Mouse (Mus musculus): ENCODE results near the gene Hscb.
"Not testable (repeated sequence)": the region's sequence is repeated elsewhere in the genome, so short reads cannot be mapped to it uniquely, and the experiment has no call there.

The Hscb gene

GRCm38 (mm10) chr5:110839678-110840365 is at the start of gene Hscb, which contains the start of gene Chek2:
Gene Hscb, minus strand, starts transcription at chr5:110839777.
Gene Chek2, plus strand, starts transcription at chr5:110839979.
- peak; percentile 96 for DNase-seq (ENCODE audit: low spot score)

DNA sequence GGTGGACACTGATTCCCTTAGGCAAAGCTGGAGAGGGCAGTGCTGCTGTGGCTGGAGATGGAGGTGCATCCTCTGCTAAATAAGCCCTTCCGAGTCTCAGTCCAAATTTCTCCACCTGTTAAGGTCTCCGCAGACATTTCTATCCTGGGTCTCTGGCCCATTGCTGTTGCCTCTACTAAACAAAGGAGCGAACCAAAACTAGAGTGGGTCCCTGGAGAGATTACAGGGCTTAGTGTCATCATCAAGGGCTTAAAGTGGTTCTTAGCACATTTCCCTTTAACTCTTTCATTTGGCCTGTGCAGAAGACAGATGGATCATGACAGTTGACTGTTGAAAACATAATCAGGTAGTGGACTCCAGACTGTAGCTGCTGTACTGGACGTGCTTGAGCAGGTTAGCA is 49.0 kb upstream of the Hscb start:
- no peak for DNase-seq (ENCODE audit: low spot score)

DNA sequence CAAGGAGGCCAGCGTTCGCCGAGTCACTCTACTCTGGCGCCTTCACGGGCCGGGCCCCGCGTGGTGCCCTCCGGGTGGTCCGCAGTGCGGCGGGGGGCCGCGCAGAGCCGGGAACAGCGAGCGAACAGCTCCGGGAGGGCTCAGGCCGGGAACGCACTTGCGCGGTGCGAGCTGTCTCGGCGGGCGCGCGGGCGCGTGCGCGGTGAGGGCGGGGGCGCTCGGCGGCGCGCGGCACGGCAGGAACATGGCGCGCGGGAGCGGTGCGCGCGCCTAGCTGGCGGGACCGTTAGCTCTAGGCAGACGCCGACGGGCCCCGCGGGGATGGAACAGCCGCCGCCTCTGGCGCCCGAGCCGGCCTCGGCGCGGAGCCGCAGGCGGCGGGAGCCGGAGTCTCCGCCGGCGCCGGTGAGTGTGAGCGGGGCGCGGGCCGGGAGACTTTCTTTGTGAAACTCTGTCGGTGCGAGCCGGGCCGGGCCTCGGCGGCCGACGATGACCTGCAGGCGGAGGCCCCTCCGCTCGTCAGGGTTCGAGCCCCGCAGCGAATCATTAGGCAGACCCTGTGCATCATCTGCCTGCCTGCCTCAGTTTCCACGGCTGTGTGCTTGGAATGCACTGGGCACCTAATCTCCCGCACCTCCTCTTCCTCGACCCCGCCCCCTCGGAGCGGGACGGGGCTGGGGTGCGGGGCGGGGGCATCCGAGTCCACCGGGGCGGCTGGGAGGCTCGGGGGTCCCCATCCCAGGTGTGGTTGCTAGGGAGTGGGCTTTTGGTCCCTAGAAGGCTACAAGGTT is 40.2 kb upstream of the Hscb start, which contains the start of gene Ttc28:
Gene Ttc28, plus strand, starts transcription at position 220 of the 791 bp plus-strand sequence.
- DNase-seq (ENCODE audit: low spot score), result peak; percentile 77

GRCm38 (mm10) chr5:110879042-110879441 is 39.5 kb upstream of the Hscb start:
- no peak for DNase-seq (ENCODE audit: low spot score)

- DNase-seq (ENCODE audit: low spot score), result not testable (repeated sequence)
Observed at GRCm38 (mm10) chr5:110878526-110878925, 38.9 kb upstream of the Hscb start.

DNA sequence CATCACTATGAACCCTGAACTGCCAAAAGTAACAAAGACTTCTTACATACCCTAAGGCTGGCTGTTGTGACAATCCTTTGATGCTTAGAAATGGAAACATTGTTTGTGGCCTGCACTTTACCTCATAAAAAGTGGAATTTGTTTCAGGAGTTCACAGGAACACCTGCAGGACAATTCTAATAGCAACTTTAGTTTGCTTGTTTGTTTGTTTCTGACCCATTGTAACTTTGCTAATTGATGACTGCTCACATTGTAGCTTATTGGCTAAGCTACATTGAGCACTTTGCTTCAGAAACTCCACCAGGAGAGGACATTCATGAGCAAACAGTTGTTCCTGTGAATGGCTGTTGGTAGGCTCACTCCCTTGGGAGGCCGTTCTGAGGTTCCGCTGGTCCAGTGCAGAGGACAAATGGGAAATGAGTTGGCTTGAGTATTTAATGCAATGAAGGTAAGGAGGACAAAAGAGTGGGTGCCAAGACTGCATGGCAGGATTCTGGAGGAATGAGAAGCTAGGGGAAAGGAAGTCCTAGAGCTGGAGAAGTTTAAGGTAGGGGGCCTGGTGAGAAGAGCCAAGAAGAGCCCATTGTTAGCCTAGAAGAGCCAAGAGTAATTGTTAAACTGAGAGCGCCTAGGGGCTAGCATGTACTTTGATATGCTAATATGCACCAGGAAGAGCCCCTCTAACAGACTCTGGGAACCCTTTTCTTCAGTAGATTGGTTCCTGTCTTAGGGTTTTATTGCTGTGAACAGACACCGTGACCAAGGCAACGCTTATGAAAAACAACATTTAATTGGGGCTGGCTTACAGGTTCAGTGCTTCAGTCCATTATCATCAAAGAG is 38.3 kb upstream of the Hscb start:
- no peak for DNase-seq (ENCODE audit: low spot score)

DNA sequence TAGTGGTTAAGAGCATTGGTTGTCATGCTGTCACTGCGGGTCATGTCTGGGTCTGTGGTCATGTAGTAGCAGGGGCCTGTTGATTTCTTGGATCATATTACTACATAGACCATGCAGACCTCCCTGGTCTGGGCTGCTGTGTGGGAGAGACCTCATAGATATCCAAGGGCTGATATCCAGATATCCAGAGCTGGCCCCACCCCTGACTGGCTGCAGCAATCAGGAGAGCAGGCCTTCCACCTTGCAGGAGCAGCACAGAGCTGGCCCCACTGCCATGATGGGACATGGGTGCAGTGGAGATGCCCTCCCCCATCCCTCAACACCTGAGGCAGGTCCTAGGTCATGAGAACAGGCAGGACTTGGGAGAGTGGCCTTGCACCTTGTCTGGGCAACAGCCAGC is 35.7 kb upstream of the Hscb start:
- DNase-seq (ENCODE audit: low spot score), result no peak

DNA sequence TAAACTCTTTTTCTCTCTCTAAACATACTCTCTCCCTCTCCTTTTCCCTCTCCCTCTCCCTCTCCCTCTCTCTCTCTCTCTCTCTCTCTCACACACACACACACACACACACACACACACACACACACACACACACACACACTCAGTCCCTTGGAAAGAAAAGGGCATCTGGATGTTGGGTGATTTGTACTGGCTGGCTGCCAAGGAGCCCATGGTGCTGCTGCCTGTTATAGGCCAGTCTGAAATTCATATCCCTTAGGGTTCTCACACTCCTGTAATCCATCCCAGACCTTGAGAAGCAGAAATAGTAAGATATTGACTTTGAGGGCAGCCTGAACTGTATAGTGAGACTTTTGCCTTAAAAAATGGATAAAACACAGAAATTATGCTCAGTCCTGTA is 35.1 kb upstream of the Hscb start:
- no peak for DNase-seq (ENCODE audit: low spot score)

DNA sequence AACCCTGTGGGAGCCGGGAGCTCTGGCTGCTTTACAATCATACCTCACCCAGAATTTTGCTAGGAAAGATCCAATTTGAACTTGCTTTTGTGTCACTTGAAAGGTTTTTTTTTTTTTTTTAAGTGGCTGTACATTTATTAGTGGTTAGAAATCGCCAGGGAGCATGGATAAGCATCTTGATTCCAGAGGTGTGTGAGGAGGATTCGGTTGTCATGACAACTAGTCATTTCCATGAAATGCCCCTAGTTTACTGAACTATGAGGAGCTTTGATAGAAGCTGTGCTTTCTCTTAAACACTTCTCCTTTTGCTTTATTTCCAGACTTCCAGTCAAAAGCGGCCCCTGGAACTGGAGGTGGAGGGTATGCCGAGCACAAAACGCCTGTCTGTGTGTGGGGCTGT is 33.6 kb upstream of the Hscb start:
- DNase-seq (ENCODE audit: low spot score), result no peak

DNA sequence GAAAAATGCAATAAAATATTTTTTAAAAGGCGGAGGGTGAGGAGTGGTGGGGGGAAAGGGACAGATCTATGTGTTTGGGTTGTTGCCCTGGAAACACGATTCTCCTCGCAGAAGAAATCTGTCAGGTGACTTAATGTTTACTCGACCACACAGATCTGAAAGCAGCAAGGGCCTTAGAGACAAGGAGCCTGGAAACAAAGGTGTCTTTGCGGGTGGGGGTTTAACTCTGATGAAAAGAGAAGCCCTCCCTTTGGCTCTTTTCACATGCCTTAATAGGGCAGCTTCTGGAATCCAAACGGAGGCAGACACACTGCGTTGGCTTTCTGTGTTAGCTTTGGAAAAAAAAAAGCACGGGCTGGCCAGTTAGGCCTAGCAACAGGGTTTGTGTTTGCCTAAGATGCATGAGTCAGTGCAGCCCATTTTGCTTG is 29.7 kb upstream of the Hscb start:
- no peak for DNase-seq (ENCODE audit: low spot score)

DNA sequence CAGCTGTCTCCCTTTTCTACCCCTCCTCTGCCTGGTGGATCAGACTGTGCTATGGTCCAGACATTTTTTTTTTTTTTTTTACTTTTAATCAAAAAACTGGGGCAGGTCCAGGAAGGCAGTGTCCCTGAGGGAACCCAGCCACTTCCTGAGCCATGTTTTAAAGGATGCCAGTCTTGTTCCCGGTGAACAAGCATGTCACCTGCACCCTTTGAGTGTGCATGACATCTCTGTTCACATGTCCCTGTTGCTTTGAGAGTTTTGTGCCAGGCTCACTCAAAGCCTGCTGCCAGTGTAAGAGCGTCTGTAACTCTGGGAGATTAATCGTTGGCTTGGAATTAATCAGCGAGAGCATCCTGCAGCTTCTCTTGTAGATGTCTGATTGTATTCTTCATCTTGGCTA is 28.9 kb upstream of the Hscb start:
- DNase-seq (ENCODE audit: low spot score), result no peak

GRCm38 (mm10) chr5:110860445-110860844 is 20.9 kb upstream of the Hscb start:
- DNase-seq (ENCODE audit: low spot score), result no peak

DNA sequence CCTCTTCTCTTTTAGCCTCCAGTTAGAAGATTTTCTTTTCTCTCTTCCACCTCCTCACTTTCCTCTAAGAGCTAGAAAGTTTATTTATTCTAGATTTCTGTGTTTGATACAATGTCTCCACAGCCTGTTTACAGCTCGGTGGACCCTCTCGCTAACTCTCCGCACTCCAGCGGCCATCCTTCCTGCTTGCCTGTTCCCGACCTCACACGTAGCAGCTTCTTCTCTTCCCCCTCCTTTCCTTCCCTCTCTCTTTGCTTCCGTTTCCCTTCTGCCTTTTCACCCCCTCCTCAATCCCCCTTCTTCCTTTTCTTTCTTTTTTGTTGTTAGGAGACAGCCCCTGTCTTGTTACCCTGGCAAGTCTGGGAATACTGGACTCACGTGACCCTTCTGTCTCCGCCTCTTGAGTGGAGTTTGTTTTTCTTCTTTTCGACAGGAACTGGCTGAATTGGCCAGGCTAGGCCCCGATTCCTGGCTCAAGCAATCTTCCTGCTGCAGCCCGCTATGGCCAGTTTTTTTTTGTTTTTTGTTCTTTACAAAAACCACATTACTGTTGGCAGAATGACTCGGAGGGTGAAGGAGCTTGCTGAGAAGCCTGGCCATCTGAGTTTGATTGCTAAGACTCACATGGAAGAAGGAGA is 19.6 kb upstream of the Hscb start:
- DNase-seq (ENCODE audit: low spot score), result no peak

DNA sequence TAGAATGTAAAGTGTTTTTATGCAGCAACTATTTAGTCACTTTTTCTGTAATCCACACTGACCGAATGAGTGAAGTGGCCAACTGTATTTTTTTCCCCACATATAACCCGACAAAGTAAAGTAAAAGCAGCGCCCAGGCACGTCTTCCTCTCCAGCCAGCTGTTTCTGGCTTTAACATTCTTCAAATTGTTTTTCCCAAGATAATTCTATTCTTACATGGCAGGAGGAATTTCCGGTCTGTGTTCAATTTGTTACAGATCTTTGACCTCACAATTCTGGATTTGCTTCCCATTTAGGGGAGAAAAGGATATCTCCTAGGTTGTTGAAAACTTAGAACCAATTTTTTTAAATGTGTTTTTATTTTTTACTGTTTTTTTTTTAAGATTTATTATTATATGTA is 17.5 kb upstream of the Hscb start:
- no peak for DNase-seq (ENCODE audit: low spot score)

GRCm38 (mm10) chr5:110852990-110853389 is 13.4 kb upstream of the Hscb start:
- no peak for DNase-seq (ENCODE audit: low spot score)

DNA sequence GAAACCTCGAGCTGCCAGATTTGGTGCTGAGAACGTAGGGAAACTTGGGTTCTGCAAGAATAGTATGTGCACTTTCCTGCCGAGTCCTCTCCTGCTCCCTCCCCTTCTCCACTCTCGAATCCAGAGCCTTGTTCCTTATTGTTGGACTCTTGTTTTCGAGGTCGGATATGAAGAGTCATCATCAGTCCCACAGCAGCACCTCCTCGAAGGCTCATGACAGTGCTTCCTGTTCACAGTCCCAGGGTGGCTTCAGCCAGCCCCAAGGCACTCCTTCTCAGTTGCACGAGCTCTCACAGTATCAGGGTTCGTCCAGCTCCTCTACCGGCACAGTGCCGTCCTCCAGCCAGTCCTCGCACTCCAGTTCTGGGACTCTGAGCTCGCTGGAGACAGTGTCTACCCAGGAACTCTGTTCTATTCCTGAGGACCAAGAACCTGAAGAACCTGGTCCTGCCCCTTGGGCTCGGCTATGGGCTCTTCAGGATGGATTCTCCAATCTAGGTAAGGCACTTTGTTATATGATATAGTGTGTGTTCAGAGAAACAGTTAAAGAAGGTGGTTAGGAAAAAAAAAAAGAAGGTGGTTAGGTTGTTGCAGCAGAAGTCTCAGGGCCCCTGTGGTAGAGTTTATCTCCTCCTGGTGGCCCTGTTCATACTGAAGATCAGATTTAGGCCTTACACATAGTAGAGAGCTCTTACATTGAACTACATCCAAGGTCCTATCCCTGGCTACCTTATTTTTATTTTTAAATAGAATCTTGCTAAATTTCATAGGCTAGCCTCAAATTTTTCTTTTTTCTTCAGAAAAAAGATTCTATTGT is 1.7 kb upstream of the Hscb start:
- DNase-seq (ENCODE audit: low spot score), result no peak

- peak; percentile 71 for DNase-seq (ENCODE audit: low spot score)
Observed at GRCm38 (mm10) chr5:110840465-110840864, 888 bp upstream of the Hscb start.

DNA sequence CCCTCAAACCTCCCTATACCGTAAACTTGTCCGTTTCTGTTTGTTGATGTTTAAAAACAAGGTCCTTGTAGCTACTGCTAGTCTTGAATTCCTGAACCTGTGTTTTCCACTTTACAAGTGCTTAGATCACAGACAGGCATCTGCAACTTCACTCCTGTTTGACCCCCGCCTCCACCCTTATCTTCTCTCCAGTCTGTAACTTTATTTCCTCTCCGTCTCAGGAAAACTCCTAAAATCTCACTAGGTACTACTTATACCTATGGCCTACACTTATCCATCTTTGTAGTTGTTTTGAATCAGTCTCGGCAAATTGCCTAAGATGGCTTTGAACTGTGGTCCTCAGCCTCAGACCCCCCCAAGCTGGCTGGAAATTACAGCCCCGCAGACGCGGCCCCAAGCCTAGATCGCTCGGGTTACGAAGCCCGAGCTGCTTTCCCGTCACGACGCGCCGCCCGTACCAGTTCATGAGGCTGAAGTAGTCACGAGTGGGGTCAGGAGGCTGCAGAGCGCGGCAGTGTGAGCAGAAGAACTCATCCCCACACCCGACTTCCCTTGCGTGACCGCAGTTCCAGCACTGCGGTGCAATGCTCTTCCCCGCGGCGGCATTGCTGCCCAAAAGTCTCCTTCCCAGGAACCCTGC is 419 bp downstream of the Hscb start:
- no peak for DNase-seq (ENCODE audit: low spot score)

- not testable (repeated sequence) for DNase-seq (ENCODE audit: low spot score)
Observed at GRCm38 (mm10) chr5:110838016-110838415, 1.6 kb downstream of the Hscb start.

DNA sequence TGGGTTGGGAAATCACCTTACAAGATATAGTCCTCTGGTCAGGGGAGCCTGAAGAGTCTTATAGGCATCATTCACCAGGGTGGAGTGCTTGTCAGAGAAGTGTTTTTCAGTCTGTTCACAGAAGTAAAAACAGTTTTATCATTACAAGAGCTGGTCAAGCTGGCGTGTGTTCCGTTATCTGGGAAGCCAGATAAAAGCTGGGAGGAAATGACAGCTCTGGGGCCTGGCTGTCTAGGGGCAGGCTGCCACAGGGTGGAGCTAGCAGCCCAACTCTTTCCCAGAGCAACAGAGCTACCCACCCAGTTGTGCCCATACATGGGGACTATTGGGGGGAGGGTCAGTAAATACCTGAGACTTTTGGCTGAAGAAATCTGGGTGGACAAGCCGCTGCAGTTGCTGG is 3.6 kb downstream of the Hscb start:
- no peak for DNase-seq (ENCODE audit: low spot score)

All from T-cell, adult 2 months (primary cell).